Mouse (Mus musculus): ENCODE measurements around the gene Macrod2. TPM values are rescaled to one million over a fixed set of nuclear protein-coding genes. Genes with fewer than 3 reads are reported as not detected.

Macrod2 gene
- total and polyA plus RNA-seq, 2 experiments from 2014 or later, result 5.5 to 17.4 TPM

DNA sequence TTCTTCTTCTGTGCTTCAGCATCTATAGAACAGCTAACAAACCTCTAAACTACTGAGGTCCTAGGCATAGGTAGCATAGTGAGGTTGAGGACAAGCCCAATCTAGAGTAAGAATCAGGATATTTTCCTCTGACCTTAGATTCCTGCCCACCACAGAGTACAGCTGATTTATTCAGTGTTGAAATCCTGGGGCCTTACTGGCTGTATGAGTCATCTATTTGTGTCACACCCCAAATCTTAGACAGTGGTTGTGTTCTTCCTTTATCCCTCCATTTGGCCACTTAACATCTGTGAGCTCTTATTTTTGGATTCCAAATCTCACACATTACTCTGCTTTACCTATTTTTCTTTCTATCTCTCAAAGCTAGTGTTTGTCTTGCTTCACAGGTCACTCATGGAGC lies 495.6 kb downstream of the Macrod2 start:
- no peak for ATAC-seq (ENCODE audit: insufficient read depth, low read depth)
- H3K36me3 ChIP-seq (replicated peaks; ENCODE audit: control insufficient read depth, insufficient read depth, low read length), result no peaks in the 10 kb centered on the region
- H3K9ac ChIP-seq (replicated peaks; ENCODE audit: low read depth, low read length), result no peak overlapping the region
- no peaks in the 10 kb centered on the region for H3K27me3 ChIP-seq (ENCODE audit: control insufficient read depth, insufficient read depth, low read length)
- H3K27ac ChIP-seq (ENCODE audit: low read depth), result no peak overlapping the region
- H3K4me3 ChIP-seq (ENCODE audit: low read depth, low read length), result no peak overlapping the region
- TF ChIP-seq CTCF (IDR thresholded peaks at IDR 0.05; ENCODE audit: low read depth) (no peak), EP300 (IDR thresholded peaks at IDR 0.05; ENCODE audit: low read depth) (no peak)
- DNase-seq (ENCODE audit: low spot score), result no peak
- no peaks in the 10 kb centered on the region for H3K9me3 ChIP-seq (replicated peaks; ENCODE audit: control insufficient read depth, low read length)
- no peak overlapping the region for H3K4me2 ChIP-seq (ENCODE audit: low read depth, low read length)
- H3K4me1 ChIP-seq (ENCODE audit: control insufficient read depth, insufficient read depth), result no peaks in the 10 kb centered on the region

DNA sequence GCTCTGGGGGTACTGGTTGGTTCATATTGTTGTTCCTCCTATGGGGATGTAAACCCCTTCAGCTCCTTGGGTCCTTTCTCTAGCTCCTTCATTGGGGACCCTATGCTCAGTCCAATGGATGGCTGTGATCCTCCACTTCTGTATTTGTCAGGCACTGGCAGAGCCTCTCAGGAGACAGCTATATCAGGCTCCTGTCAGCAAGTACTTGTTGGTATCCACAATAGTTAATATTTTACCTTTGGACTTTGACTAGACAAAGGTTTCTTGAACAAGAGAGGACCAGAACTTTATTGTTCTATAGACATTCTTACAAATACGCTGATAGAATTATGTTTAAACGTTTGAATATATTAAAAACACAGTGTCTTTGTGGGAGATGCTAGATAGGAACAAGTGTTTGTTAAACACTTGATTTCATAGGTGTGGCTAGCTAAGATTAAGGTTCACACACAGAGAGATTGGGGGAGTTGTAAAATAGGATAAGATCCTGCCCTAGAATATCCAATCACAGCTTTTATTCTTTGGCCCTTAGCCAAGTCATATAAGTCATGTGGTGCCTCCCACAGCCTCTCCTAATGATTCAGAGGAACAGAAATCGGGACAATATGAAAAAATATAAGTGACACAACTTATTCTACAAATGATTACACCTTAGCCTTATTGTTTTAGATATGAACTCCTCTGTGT lies 501.4 kb downstream of the Macrod2 start:
- Histone ChIP-seq H3K4me3 (ENCODE audit: low read depth, low read length) (no peak overlapping the region), H3K4me1 (ENCODE audit: control insufficient read depth, insufficient read depth) (no peaks in the 10 kb centered on the region), H3K9ac (replicated peaks; ENCODE audit: low read depth, low read length) (no peak overlapping the region), H3K36me3 (replicated peaks; ENCODE audit: control insufficient read depth, insufficient read depth, low read length) (no peaks in the 10 kb centered on the region), H3K27me3 (ENCODE audit: control insufficient read depth, insufficient read depth, low read length) (no peaks in the 10 kb centered on the region), H3K4me2 (ENCODE audit: low read depth, low read length) (no peak overlapping the region), H3K27ac (ENCODE audit: low read depth) (no peak overlapping the region), H3K9me3 (replicated peaks; ENCODE audit: control insufficient read depth, low read length) (no peaks in the 10 kb centered on the region)
- DNase-seq (ENCODE audit: low spot score) (no peak), ATAC-seq (ENCODE audit: insufficient read depth, low read depth) (no peak)
- 53% methylated on average over 3 of the region's 3 CpGs for WGBS
- no peak for TF ChIP-seq EP300 (IDR thresholded peaks at IDR 0.05; ENCODE audit: low read depth)
- no peak for TF ChIP-seq CTCF (IDR thresholded peaks at IDR 0.05; ENCODE audit: low read depth)

DNA sequence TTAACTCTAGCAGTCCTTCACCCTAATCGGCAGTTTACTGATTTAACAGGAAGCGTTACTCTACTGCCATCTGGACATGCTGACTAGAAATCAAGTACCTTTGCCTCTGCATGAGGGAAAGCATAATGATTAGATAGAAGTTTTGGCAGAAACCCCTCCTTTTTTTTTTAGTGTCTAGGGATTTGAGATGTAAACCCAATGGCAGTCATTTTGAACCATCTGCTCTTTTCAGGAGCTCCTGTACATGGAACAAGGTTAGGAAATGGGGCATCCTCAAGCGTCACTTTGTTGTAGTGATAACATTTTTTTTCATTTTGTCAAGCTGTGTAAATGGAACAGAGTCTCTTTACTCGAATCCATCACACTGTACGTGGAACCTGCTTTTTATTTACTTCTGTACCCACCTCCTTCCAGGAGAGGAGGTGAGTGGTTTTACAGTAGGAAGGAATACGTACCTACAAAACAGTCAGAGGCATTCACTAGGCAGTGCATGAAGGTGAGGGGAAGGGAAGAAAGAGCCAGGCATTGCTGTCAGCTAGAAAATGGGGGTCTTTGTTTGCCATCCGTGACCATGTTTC lies 503.4 kb downstream of the Macrod2 start:
- Histone ChIP-seq H3K9ac (replicated peaks; ENCODE audit: low read depth, low read length) (no peak overlapping the region), H3K4me3 (ENCODE audit: low read depth, low read length) (no peak overlapping the region), H3K4me1 (ENCODE audit: control insufficient read depth, insufficient read depth) (no peaks in the 10 kb centered on the region), H3K9me3 (replicated peaks; ENCODE audit: control insufficient read depth, low read length) (no peaks in the 10 kb centered on the region), H3K27ac (ENCODE audit: low read depth) (no peak overlapping the region), H3K27me3 (ENCODE audit: control insufficient read depth, insufficient read depth, low read length) (no peaks in the 10 kb centered on the region), H3K4me2 (ENCODE audit: low read depth, low read length) (no peak overlapping the region), H3K36me3 (replicated peaks; ENCODE audit: control insufficient read depth, insufficient read depth, low read length) (no peaks in the 10 kb centered on the region)
- DNase-seq (ENCODE audit: low spot score) (no peak), ATAC-seq (ENCODE audit: insufficient read depth, low read depth) (no peak)
- TF ChIP-seq CTCF (IDR thresholded peaks at IDR 0.05; ENCODE audit: low read depth) (no peak), EP300 (IDR thresholded peaks at IDR 0.05; ENCODE audit: low read depth) (no peak)
- 69% methylated on average over 7 of the region's 7 CpGs for WGBS

DNA sequence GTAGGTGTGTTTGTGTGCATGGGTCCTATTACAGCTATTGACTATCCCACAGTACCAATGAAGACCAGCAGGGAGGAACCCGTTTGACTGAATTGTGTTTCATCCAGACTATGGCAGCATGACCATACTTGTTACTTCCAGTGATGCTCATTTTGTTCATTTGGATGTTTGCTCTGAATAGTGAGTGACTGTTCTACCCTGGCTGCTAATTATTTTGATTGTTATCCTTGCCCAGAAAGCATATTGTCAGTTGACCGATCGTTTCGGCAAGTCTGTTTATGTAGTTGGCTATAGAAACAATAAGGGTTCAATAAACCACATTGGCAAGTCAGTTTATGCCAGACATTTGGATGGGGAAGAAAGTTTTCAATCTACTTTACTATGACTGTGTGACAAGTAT lies 510.2 kb downstream of the Macrod2 start:
- Histone ChIP-seq H3K36me3 (replicated peaks; ENCODE audit: control insufficient read depth, insufficient read depth, low read length) (no peaks in the 10 kb centered on the region), H3K27ac (ENCODE audit: low read depth) (no peak overlapping the region), H3K4me2 (ENCODE audit: low read depth, low read length) (no peak overlapping the region), H3K9me3 (replicated peaks; ENCODE audit: control insufficient read depth, low read length) (no peaks in the 10 kb centered on the region), H3K4me1 (ENCODE audit: control insufficient read depth, insufficient read depth) (no peaks in the 10 kb centered on the region), H3K4me3 (ENCODE audit: low read depth, low read length) (no peak overlapping the region), H3K27me3 (ENCODE audit: control insufficient read depth, insufficient read depth, low read length) (no peaks in the 10 kb centered on the region), H3K9ac (replicated peaks; ENCODE audit: low read depth, low read length) (no peak overlapping the region)
- TF ChIP-seq EP300 (IDR thresholded peaks at IDR 0.05; ENCODE audit: low read depth) (no peak), CTCF (IDR thresholded peaks at IDR 0.05; ENCODE audit: low read depth) (no peak)
- DNase-seq (ENCODE audit: low spot score), result no peak
- no peak for ATAC-seq (ENCODE audit: insufficient read depth, low read depth)
- 90% methylated on average over 4 of the region's 4 CpGs for WGBS

DNA sequence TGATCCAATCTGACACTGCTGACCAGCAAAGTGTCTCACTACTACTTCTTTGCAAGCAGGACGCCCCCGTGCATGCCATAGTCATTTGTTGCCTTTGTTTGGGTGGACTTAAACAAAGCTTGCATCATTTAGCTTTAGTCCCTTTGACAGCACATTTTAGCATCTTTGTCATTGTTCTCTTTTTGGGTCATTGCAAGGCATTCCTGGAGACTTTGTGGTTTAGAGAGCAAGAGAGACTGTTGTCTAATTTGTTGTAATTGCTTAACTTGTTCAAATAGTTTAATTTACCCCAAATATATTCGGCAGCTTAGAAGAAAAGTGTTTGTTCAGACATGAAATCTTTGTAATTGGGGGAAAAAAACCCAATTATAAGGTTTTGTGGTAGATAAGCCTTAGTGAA lies 511.0 kb downstream of the Macrod2 start:
- DNase-seq (ENCODE audit: low spot score), result no peak
- no peak for ATAC-seq (ENCODE audit: insufficient read depth, low read depth)
- 78% methylated on average over 3 of the region's 3 CpGs for WGBS
- no peak overlapping the region for H3K27ac ChIP-seq (ENCODE audit: low read depth)
- no peak overlapping the region for H3K9ac ChIP-seq (replicated peaks; ENCODE audit: low read depth, low read length)
- TF ChIP-seq CTCF (IDR thresholded peaks at IDR 0.05; ENCODE audit: low read depth) (no peak), EP300 (IDR thresholded peaks at IDR 0.05; ENCODE audit: low read depth) (no peak)
- H3K27me3 ChIP-seq (ENCODE audit: control insufficient read depth, insufficient read depth, low read length), result no peaks in the 10 kb centered on the region
- H3K4me2 ChIP-seq (ENCODE audit: low read depth, low read length), result no peak overlapping the region
- no peaks in the 10 kb centered on the region for H3K4me1 ChIP-seq (ENCODE audit: control insufficient read depth, insufficient read depth)
- H3K36me3 ChIP-seq (replicated peaks; ENCODE audit: control insufficient read depth, insufficient read depth, low read length), result no peaks in the 10 kb centered on the region
- H3K9me3 ChIP-seq (replicated peaks; ENCODE audit: control insufficient read depth, low read length), result no peaks in the 10 kb centered on the region
- no peak overlapping the region for H3K4me3 ChIP-seq (ENCODE audit: low read depth, low read length)

DNA sequence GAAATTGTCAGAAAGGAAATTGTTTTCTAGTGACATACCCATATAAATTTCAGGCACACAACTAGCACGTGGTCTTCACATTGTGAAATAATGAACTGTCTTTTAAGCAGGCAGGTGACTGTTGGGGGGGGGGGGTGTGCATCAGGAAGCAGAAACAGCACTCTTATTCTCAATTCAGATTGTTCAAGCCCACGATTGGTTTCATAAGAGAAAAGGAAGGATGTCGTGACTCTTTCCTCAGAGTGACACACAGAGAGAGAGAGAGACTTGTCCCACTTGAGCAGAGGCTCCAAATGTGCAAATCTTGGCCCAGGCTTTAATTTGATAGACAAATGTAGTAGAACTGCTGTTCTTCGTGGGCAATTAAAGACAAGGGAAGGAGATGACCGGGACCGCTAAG lies 516.4 kb downstream of the Macrod2 start:
- ATAC-seq (ENCODE audit: insufficient read depth, low read depth), result no peak
- no peak overlapping the region for H3K9ac ChIP-seq (replicated peaks; ENCODE audit: low read depth, low read length)
- TF ChIP-seq EP300 (IDR thresholded peaks at IDR 0.05; ENCODE audit: low read depth) (no peak), CTCF (IDR thresholded peaks at IDR 0.05; ENCODE audit: low read depth) (no peak)
- H3K27me3 ChIP-seq (ENCODE audit: control insufficient read depth, insufficient read depth, low read length), result no peaks in the 10 kb centered on the region
- no peaks in the 10 kb centered on the region for H3K9me3 ChIP-seq (replicated peaks; ENCODE audit: control insufficient read depth, low read length)
- H3K4me3 ChIP-seq (ENCODE audit: low read depth, low read length), result no peak overlapping the region
- no peaks in the 10 kb centered on the region for H3K36me3 ChIP-seq (replicated peaks; ENCODE audit: control insufficient read depth, insufficient read depth, low read length)
- WGBS, result 76% methylated on average over 6 of the region's 6 CpGs
- no peak for DNase-seq (ENCODE audit: low spot score)
- no peak overlapping the region for H3K27ac ChIP-seq (ENCODE audit: low read depth)
- H3K4me2 ChIP-seq (ENCODE audit: low read depth, low read length), result no peak overlapping the region
- no peaks in the 10 kb centered on the region for H3K4me1 ChIP-seq (ENCODE audit: control insufficient read depth, insufficient read depth)
